Mouse (Mus musculus): ENCODE data around the gene Tdrd7.

Gene Tdrd7

DNA sequence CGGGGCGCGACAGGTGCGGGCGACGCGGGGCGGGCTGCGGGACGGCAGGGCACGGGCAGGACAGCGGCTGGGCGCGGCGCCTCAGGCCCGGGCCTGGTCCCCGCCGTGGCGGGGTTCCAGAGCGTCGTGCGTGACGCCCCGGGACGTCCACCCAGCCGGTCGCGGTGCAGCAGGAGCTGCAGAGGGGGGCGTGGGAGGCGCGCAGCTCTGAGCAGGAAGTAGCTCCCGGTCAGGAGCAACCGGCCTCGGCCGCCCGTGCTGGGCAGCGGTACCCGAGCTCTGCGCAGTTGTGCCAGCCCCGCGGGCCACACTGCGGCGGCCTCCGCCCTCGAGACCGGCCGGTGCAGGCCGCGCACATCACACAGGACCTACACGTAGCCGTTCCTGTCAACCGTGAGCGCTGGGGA lies 7.3 kb downstream of the Tdrd7 start:
- CTCF ChIA-PET: no interaction called here

DNA sequence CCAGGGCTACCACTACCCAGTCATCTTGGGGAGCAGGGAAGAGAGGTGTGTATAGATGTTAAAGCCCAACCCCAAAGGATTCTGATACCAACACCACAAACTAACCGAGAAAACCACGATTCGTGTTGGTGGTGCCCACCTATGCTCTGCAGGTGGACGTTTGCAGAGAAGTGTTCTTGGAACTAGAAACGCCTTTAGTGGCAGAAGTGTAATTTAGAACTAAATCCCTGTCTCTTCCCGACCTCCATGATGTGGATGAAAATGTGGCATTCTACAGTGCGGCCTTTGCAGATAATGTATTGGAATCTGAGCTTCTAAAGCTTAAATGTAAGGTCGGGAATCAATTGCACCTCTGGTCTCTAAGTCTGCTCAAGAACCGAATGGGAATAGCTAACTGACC lies 7.8 kb downstream of the Tdrd7 start:
- CTCF ChIA-PET: no interaction called here

DNA sequence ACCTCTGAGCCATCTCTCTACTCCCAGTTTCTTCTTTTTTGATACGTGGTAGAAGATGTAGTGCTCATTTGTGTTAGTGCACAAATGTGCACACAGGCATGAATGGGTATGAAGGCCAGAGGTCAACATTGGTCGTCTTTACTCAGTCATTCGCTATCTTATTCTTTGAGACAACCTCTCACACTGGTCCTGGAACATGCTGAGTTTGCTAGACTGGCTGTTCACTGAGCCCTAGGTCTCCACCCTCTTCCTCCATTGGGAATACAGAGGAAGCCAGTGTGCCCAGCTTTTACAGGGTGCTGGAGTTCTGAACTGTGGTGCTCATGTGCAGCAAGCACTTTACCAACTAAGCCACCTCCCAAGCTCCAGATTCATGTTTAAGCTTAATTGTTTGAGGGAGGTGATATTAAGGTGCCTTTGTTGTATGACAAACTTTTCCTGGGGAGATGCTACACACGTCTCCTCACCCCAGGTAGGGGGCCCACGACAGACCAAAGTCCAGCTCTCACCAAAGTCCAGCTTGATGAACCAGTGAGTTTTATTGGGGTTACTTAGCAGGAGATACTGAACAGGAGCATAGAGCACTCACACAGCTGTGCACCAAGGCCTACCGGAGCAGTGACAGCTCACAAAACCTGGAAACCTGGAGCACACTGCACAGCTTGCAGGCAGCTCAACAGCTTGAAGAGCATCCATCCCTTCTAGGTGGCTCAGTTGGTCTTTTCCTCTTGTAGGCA lies 12.0 kb downstream of the Tdrd7 start:
- CTCF ChIA-PET: no interaction called here

DNA sequence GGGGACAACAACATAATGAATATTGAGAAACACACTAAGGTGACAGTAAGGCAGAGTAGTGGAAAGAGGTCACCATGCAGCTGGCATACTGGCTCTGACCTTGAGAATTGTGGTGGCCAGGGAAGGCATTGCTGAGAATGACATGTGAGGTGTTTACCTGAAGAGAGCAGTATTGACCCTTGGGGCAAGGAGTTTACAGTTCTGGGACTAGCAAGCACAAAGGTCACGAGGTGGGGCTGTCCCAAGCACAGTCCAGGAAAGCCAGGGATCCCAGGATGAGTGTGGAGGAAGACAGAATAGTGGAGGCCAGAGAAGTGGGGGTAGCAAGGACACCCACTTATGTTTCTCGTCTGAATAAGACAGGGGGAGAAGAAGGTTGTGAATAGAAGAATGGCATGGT lies 14.8 kb downstream of the Tdrd7 start:
- CTCF ChIA-PET: no interaction called here

DNA sequence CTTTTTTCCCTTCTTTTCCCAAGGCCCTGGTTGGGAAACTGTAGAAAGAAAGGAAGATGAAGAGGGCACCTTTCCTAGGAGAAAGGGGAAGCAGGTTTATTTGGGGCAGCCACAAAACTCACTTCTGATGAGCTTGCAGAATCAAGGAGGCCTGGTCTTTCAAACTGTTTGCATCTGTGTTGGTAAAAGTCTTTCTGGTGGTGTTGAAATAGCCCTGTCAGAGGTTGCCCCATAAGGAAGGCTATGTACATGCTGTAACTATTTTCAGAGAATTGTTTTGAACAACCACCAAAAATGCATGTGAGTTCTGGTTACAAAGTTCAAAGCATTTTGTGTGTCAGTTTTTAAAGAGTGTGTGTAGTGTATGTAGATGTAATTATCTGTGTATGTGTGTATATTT lies 15.9 kb downstream of the Tdrd7 start:
- CTCF ChIA-PET: no interaction called here

DNA sequence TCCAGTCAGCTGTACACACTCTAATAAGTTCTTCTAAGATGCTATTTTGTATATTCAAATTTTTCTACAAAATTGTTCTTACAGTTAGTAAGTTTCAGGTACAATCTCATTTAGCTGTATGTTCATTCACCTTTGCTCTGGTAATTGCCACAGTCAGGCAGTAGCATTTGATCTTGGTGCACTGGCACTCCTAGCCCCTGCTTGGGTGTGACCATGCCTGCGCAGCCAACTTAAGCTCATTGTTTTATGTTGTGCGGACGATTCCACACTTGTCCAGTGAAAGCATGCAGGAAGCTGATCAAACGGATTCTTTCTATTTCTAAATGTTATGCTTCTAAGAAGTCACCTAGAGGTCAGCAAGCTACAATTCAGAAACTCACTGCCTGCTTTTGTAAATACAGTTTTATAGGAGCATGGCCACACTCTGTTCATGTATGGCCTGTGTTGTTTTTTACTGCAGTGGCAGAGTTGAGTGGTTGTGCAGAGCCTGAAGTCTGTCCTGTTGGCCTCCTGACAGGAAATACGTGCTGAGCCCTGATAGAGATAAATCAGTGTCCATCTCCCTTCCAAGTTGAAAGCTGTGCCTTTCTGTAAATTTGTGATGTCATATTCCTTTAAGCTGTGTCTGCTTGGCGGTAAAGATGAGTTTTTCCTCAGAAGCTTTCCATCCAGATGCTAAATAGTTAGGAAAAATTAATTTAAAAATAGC lies 25.4 kb downstream of the Tdrd7 start:
- CTCF ChIA-PET: no interaction called here

DNA sequence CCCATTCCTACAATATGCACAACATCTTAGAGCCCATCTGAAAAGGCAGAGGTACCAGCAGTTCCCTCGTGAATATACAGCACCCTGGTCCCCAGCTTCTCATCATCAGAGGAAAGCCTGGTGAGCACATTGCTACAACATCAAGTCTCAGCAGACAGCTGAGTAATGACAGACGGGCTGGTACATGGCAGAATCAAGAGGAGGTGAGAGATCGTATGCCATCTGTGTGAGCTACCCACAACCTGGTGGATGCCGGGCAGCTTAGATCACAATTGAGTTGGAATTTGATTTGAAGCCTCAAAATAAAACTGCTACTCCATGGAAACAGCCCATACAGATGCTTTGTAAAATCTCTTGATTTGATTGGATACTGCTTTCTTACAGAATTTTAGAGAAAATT lies 33.4 kb downstream of the Tdrd7 start:
- CTCF ChIA-PET: no interaction called here

DNA sequence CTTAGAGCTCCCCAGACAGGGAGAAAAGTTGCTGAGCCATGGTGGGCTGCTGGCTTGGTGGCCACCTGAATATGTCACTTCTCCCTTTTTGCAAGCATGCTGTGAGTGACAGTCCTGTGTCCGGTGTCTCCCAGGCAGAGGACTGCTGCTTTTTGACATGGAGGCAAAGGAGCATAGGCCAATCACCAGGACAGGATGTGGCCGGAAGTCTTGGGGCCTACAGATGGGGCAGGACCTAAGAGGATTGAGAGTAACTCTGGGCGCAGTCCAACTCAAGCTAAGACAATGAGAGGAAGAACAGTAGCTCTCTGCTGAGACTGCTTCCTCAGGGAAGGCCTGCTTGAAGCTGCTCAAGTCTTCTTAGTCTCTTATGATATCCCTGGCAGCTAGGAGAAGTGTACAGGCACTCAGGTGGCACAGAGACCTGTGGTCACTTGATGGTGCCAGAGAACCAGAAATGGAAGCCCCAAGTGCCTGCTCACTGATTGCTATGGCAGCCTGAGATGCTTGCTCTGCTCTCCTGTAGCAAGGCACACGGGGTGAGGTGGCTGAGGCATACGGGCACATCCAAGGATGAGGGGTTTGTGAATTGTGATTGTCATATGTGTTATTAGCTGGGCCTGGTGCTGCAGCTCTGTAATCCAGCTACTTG lies 43.1 kb downstream of the Tdrd7 start:
- CTCF ChIA-PET: no interaction called here

DNA sequence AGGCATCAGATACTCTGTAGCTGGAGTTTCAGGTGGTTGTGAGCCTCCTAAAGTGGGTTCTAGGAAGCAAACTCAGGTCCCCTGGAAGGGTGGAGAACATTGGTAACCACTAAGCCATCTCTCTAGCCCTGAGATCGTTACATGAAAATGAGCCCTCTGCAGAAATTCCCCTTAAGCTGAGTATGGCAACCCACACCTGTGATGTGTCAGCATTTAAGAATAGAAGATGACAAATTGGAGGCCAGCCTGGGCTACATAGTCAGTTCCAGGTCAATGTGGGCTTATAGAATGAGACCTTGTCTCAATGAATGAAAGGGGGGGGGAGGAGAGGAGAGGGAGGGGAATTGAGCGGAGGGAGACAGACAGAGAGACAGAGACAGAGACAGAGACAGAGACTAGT lies 46.6 kb downstream of the Tdrd7 start:
- CTCF ChIA-PET: no interaction called here

DNA sequence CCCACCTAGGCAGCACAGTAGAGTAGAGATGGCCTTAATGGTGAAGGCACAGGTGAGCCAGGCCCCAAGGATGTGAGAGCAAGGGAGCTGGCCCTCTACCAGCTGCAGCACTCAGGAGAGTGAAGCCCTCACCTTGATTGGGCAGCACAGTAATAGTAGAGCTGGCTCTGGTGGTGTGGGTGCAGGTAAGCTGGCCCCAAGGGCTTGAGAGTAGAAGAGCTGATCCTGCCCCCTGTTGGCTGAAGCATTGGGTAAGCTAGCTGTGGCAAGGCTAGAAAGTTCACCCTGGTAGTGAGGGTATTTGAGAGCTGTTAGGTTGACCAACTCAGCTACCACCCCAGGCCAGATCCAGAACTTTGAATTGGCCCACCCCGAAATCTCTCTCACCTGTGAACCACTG lies 50.5 kb downstream of the Tdrd7 start:
- CTCF ChIA-PET: no interaction called here

DNA sequence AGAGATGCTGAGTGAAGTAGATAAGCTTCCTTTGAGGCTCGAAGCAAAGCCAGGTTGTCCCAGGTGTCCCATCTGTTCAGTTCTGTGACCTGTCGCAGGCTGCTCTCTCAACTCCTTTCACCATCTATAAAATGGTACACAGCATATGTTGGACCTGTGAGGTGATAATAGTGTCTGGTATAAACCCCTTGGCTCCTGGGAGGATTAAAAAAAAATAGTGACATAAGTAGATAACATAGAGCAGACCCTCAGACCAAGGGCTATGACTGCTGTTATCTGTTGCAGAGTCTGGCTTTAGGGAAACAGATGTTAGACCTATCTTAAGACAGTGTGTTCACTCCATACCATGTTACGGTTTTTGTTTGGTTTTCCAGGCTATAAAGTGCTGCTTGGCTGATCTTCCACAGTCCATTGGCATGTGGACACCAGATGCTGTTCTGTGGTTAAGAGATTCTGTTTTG lies 57.9 kb downstream of the Tdrd7 start:
- CTCF ChIA-PET: interaction anchor here (0.5 kb wide), 1 partner anchor 334 kb away, joined by 3 read pairs; no protein-coding TSS in a partner anchor

DNA sequence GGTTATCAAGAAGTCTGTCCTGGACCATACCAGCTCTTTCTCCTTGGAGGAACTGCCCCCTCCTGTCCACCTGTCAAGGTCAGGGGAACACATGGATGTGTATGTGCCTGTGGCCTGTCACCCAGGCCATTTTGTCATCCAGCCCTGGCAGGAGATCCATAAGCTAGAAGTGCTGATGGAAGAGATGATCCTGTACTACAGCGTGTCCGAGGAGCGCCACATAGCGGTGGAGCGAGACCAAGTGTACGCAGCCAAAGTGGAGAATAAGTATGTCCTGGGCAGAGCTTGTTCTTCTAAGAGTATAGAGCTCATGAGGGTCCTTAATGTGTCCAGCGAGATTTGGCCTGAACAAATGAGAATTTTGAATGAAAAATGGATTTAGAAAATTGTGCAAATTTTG lies 60.8 kb downstream of the Tdrd7 start:
- CTCF ChIA-PET: no interaction called here

DNA sequence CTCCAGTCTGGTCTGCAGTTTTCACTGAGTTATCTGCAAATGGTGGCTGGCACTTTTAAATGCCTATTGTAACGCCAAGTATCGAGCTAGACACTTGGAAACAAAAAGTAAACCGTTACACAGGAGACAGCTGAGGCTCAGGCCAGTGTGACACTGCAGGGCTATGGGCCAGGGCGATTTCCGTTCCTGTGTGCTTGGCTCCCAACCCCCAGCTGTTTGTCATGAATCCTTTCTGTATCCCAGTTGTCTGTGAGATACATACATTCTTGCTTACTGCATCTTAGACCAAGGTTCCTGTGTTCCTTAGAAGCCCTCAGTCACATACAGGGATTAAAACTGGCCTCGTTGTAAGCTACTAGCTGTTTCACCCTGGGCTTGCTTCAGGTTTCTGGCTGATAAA lies 63.1 kb downstream of the Tdrd7 start:
- CTCF ChIA-PET: no interaction called here

DNA sequence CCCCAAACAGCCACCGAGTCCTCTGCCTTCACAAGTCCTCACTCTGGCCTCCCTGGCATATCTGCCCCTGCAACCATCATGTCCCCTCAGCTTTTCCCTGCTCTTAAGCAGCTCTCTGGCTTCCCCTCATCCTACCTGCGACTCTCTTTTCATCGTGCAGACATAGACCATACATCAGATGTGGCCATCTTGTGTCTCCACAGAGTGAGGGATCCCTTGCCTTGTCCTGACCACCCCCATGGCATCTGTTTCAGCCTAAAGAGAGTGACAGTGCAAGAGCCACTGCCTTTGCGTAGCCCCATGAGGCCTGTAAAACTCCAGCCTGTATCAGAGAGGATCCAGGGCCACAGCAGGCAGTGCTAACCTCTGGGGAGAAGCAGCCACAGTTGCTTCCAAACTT lies 63.6 kb downstream of the Tdrd7 start:
- CTCF ChIA-PET: no interaction called here

DNA sequence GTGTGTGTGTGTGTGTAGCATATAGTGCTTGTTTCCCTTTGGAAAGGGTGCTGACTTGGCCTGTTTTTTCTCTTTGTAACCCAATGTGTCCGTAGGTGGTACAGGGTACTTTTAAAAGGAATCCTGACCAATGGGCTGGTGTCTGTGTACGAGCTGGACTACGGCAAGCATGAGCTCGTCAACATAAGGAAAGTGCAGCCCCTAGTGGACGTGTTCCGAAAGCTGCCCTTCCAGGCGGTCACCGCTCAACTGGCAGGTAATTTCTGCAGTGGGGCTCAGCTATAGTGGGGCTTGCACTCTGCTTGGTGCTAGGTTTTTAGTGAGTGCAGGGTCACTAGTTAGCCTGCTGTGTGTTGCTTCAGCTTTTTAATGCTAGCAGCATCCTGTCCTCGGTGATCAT lies 64.4 kb downstream of the Tdrd7 start:
- CTCF ChIA-PET: no interaction called here

DNA sequence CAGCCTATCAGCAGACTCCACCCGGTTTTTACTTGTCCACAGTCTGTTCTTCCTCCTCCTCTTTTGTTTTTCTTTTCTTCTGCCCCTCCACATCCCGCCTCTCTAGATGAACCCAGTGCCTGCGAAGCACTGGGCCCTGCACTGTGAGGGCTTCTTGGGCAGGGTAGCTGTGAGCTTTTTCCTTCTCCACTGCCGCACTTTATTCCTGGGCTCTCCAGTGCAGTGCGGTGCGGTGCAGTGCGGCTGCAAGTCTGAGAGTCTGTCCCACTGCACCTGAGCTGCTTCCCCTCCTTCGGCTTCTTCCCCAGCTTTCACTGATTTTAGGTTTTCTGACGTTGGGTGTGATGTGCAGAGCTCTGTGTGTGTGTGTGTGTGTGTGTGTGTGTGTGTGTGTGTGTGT lies 67.3 kb downstream of the Tdrd7 start:
- CTCF ChIA-PET: interaction anchor here (0.6 kb wide), 1 partner anchor 128 kb away, joined by 4 read pairs; no protein-coding TSS in a partner anchor

DNA sequence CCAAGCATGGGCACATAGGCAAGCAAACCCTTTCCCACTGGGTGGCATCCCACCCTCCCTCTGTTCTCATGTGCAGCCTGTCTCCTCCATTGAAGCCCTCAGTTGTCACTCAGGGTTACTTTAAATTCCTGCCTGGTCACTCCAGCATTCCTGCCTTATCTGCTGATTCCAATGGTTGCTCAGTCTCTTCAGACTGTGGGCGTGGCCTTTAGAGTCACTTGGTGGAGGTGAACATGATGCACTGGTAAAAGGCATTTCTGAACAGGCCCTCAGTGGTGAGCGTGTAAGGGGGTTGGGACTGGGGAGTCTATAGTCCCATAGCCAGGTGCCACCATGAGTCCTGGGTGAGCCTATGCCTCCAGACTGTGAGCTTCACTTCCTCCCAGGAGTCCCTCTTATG lies 68.1 kb downstream of the Tdrd7 start:
- CTCF ChIA-PET: interaction anchor here (0.6 kb wide), 1 partner anchor 129 kb away, joined by 4 read pairs; no protein-coding TSS in a partner anchor

DNA sequence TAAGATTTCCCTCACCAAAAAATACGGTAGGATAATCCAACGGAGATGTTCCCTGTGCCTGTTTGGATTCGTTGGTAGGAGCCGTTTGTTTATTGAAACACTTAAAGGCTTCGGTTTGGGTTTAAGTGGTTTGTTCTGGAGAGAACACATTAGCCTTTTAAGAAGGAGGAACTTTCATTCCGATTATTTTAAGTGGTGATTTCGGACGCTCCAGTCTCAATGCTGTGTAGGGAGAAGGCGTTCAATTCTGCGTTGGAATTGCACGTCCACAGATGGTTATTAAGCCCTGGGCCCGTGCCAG lies 73.4 kb downstream of the Tdrd7 start:
- CTCF ChIA-PET: no interaction called here

DNA sequence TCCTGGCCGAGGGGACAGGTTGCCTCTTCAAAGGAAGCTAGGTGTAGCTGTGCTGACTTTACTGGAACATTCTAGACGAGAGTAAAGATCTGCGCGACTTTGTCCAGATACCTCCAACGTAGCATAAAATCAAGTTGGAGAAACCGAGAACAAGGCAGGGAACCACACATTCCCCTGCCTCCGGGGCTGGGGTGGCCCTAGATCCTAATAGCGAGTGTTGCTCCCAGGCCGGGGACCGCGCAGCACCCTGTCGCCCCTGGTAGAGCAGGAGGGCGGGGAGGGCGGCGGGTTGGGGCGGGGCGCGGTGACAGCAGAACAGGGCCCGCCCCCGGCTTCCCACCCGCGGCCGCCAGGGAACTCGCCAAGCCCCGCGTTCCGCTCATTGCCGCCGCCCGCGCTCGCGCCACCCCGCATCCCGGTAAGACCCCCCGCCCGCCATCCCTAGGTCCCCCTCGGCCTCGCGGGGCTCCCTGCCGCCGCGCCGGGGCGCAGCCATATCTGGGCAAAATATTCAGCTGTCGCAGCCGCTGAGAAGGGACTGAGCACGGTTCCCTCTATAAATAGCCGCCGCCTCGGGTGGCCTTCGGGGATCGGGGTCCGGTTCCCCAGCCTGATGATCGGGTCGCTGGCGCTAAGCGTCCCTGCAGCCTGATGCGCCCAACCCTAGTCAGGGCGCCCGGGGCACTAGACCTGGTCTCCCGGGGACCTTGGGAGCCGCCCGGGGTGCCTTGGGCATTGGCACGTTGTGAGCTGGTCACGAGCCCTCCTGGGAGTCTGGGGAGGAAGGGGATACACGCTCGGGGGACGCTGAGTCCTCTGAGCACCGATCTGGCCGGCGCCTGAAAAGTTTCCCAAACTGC lies 74.0 kb downstream of the Tdrd7 start, which contains the start of gene Tmod1:
Gene Tmod1 (plus strand): TSS at position 44 of the 860 bp plus-strand sequence.
- CTCF ChIA-PET: no interaction called here

DNA sequence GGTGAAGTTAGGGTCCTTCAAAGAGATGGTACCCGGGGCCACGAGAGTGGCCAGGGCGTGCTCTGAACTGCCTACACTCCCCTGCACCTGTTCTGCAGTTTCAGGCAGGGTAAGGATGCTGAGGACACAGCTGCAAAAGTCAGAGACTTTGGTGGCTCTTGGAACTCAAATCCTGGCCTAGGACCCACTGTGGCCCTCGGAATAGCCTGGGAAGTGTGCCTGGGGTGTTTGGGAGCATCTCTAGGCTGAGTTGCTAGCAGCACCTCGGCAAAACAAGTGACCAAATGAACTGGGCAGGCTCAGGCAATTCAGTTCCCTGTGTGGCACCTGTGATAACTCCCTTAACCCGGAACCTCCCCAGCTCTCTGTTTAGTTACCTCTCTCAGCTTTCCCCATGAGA lies 74.8 kb downstream of the Tdrd7 start:
- CTCF ChIA-PET: no interaction called here

DNA sequence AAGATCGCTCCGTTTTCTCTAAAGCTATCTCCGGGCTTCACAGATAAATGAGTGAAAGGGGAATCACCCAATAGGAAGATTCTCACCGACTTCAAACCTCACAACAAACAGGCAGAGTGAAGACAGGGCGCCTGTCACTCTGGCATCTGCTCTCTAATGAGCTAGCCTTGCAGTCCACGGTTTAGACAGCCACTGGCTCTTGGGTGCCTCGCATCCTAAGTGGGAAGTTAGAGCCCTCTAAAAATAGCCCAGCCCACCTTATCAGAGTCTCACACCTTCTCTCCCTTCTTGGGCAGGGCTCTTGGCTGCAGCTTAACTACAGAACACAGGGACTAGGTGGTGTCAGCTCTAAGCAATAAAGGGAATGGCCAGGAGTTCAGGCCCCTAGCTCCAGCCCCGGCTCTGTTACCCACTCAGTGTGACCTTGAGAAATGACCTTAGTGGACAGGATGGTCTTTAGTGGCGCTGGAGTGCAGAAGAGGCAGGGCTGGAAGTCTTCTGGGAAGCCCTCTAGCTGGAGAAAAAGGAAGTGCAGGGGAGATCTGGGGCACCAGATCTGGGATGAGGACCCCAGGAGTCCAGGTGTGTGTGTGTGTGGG lies 75.6 kb downstream of the Tdrd7 start:
- CTCF ChIA-PET: no interaction called here
